Mouse (Mus musculus) testis, adult 2 months (tissue): Measurements from ENCODE around the gene Chl1.

ENCODE experiments used
- CTCF ChIP-seq: fragments of 200-500 bp; IDR thresholded peaks from 2 replicates; pipeline ENCODE4 v1.5.1; 2012; ENCODE audit warnings: low read depth, mild to moderate bottlenecking, inconsistent platforms, low read length, moderate library complexity; ENCODE audit not compliant: control insufficient read depth, insufficient read depth, insufficient replicate concordance
- POLR2A ChIP-seq: fragments of 200-500 bp; IDR thresholded peaks from 2 replicates; pipeline ENCODE4 v1.6.1; 2012; ENCODE audit warnings: low read depth, mild to moderate bottlenecking, inconsistent platforms, low read length, moderate library complexity; ENCODE audit not compliant: control insufficient read depth

DNA sequence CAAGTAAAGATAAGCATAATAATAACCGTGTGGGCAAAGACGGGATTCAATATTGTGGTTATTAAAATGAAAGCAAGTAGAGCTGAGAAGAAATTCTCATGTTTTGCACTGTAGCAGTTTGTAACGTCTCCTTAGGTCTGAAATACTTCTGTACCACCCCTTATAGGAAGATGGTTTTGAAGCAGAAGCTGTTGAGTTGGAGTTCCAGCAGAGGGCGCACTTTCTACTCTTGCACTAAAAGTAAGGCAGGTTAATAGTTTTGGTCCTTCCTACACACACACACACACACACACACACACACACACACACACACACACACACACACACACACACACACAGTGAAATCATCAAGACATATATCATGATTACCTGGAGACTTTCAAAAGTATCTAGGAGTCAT, 235.7 kb downstream of the Chl1 start:
- TF ChIP-seq CTCF (no peak), POLR2A (no peak)
